Mouse (Mus musculus): ENCODE measurements around the gene Bsx.

Gene Bsx

GRCm38 (mm10) chr9:40907413-40907812 is 33.5 kb downstream of the Bsx start:
- no peak for DNase-seq

- no peak for DNase-seq
Observed at GRCm38 (mm10) chr9:40908411-40908810, 34.5 kb downstream of the Bsx start.

GRCm38 (mm10) chr9:40908915-40909314 is 35.0 kb downstream of the Bsx start:
- no peak for DNase-seq

GRCm38 (mm10) chr9:40917871-40918613 is 44.1 kb downstream of the Bsx start:
- no peak for DNase-seq

GRCm38 (mm10) chr9:40927351-40927980 is 53.5 kb downstream of the Bsx start:
- no peak for DNase-seq

Data from kidney, postnatal 10 days (tissue).